Mouse (Mus musculus) hindbrain, embryonic 16.5 days (tissue): Measurements from ENCODE around the gene Celf2. TPM values are rescaled to one million over a fixed set of nuclear protein-coding genes. Genes with fewer than 3 reads are reported as not detected.

Experiments
- ATAC-seq: fragments of 200-750 bp; cut with Nextera tagmentation; 2 replicates; pipeline ENCODE4 v1.8.0; 2017; ENCODE audit warnings: moderate TSS enrichment, moderate library complexity
- H3K27ac ChIP-seq: fragments of 300-500 bp; sonication (generic); 2 replicates; pipeline ENCODE4 v1.5.1; 2014; ENCODE audit warnings: low read depth, mild to moderate bottlenecking, control low read depth, low read length, moderate library complexity
- H3K27me3 ChIP-seq: fragments of 300-500 bp; sonication (generic); replicated peaks from 2 replicates; pipeline ENCODE4 v1.6.1; 2014; ENCODE audit warnings: low read length; ENCODE audit not compliant: control insufficient read depth, insufficient read depth
- H3K36me3 ChIP-seq: fragments of 300-500 bp; sonication (generic); 2 replicates; pipeline ENCODE4 v1.6.1; 2014; ENCODE audit warnings: mild to moderate bottlenecking, low read length, moderate library complexity, mixed read lengths; ENCODE audit not compliant: control insufficient read depth, insufficient read depth
- H3K4me1 ChIP-seq: fragments of 300-500 bp; sonication (generic); 2 replicates; pipeline ENCODE4 v1.6.1; 2014; ENCODE audit warnings: low read depth, low read length; ENCODE audit not compliant: control insufficient read depth, insufficient read depth
- H3K4me2 ChIP-seq: fragments of 300-500 bp; sonication (generic); 2 replicates; pipeline ENCODE4 v1.6.1; 2014; ENCODE audit warnings: mild to moderate bottlenecking, low read length, control low read depth, moderate library complexity
- H3K4me3 ChIP-seq: fragments of 300-500 bp; sonication (generic); 2 replicates; pipeline ENCODE4 v1.5.1; 2014; ENCODE audit warnings: mild to moderate bottlenecking, low read length, control low read depth, moderate library complexity
- H3K9ac ChIP-seq: fragments of 300-500 bp; sonication (generic); 2 replicates; pipeline ENCODE4 v1.6.1; 2014; ENCODE audit warnings: low read depth, mild to moderate bottlenecking, control low read depth, low read length, moderate library complexity
- H3K9me3 ChIP-seq: fragments of 300-500 bp; sonication (generic); 2 replicates; pipeline ENCODE4 v1.6.1; 2014; ENCODE audit warnings: mild to moderate bottlenecking, low read length, moderate library complexity; ENCODE audit not compliant: control insufficient read depth
- WGBS: fragments of 180-500 bp; shearing (Covaris S2); extraction: QIAGEN DNeasy Blood & Tissue Kit; methylation state at CpG from one replicate; pipeline ENCODE4 v1.1.7; 2014; 5-methylcytosine and 5-hydroxymethylcytosine counted together
- polyA plus RNA-seq: library from polyadenylated mRNA; unstranded; fragments of >200 nt; fragmentation: Nextera tagmentation; extraction: Ambion mirVana; gene quantifications from 2 replicates; pipeline ENCODE4 v1.2.1, GENCODE M21; 2015

Gene Celf2
- polyA plus RNA-seq, 1 experiment from 2014 or later, result 130 TPM

DNA sequence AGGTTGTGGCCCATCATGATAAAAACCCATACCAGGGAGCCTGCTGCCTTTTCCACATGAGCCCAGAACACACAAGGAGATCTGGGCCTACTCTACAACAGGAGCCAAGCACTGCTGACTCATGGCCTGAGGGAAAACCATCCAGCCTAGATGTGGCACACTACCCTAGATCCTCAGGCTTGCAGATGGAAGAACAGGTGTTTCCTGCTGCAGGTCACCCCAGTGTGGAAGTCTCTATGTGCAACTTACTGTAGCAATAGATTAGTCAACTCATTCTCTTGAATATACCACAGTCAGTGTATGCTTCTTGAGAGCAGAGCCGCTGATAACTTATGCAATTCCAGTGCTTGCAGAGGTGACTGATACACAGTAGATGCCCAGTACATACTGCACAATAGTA is 612.5 kb downstream of the Celf2 start:
- no peak for ATAC-seq
- no peak overlapping the region for H3K9ac ChIP-seq
- 94% methylated on average over 1 of the region's 1 CpGs for WGBS
- H3K4me2 ChIP-seq, result no peak overlapping the region
- no peaks in the 10 kb centered on the region for H3K27me3 ChIP-seq
- no peaks in the 10 kb centered on the region for H3K9me3 ChIP-seq
- no peak overlapping the region for H3K4me3 ChIP-seq
- H3K36me3 ChIP-seq, result no peaks in the 10 kb centered on the region
- H3K4me1 ChIP-seq, result no peaks in the 10 kb centered on the region
- no peak overlapping the region for H3K27ac ChIP-seq

DNA sequence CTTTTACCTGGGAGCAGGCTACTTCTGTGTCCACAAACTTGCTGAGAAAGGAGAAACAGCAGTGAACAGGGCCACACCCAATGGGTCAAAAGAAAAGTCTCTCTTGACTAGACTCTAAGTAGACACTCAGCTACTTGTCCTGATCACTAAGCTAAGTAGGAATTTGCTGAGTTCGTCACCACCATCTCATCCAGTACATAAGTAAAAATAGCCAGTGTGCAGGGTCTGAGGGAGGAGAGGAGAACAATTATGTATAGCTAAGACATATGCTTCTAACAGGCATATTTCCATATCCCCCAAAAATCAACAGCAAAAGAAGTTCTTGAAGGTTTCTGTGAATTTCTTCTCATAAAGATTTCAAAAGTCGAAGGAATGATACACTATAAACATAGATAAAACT is 615.8 kb downstream of the Celf2 start:
- no peaks in the 10 kb centered on the region for H3K27me3 ChIP-seq
- H3K9me3 ChIP-seq, result no peaks in the 10 kb centered on the region
- no peak overlapping the region for H3K27ac ChIP-seq
- H3K4me3 ChIP-seq, result no peak overlapping the region
- no peak for ATAC-seq
- WGBS, result 94% methylated on average over 2 of the region's 2 CpGs
- H3K36me3 ChIP-seq, result no peaks in the 10 kb centered on the region
- H3K4me1 ChIP-seq, result no peaks in the 10 kb centered on the region
- no peak overlapping the region for H3K4me2 ChIP-seq
- no peak overlapping the region for H3K9ac ChIP-seq

DNA sequence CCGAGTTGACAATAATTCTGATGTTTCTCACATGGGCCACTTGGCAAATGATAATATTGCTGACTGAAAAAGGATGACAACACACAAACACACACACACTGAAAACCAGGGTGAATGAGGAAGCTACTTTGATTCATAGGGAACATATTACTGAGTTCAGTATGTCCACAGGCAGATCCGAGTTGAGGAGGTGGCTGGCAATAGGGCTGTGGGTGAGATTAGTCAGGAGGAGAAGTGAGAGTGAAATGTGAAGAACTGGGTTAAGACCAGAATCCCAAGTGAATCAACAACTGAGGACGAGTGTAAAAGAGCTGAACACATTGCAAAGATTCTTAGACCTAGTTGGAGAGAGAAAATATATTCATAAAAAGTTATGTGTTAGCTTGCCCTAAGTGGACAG is 616.3 kb downstream of the Celf2 start:
- no peak overlapping the region for H3K9ac ChIP-seq
- no peaks in the 10 kb centered on the region for H3K36me3 ChIP-seq
- 80% methylated on average over 3 of the region's 3 CpGs for WGBS
- H3K4me1 ChIP-seq, result no peaks in the 10 kb centered on the region
- no peak overlapping the region for H3K27ac ChIP-seq
- no peak overlapping the region for H3K4me2 ChIP-seq
- H3K4me3 ChIP-seq, result no peak overlapping the region
- no peaks in the 10 kb centered on the region for H3K9me3 ChIP-seq
- H3K27me3 ChIP-seq, result no peaks in the 10 kb centered on the region
- no peak for ATAC-seq

DNA sequence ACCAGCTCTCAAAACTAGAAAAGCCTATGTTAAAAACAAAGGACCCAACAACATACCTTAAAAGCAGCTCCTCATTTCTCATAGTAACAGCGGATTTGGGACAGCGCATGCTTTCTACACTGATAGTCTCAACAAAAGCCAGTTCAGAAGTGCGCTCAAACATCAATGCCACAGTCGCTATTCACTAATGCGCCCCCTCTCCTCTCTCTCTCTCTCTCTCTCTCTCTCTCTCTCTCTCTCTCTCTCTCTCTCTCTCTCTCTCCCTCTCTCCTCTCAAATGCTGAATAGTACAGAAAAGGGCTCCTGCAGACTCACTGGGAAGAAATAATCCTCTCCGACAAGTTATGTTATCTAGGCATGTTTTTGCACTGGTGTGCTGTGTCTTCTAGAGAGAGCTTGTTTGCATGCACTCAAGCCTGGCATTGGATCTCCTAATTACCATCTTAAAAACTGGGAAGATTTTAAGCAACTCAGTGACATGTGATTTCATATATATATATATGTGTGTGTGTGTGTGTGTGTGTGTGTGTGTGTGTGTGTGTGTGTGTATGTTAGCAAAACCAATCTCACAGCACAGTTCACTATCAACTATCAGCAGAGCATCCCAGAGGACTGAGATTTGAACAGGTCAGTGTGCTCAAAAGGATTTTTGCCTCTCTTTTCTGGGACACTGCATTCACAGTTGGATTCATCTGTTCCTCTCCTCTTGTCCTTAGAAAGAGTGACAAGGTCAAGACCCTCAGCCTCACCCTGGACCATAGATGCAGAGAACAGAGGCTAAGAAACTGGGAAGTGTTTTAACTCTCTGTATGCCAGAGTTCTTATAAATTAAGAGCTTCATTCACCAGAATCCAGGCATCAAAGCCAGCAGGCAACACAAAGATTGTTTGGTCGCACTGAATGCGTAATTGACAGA is 624.3 kb downstream of the Celf2 start:
- peak overlapping the region; percentile 59 for H3K4me3 ChIP-seq
- peak overlapping the region; percentile 86 for H3K27ac ChIP-seq
- peak; percentile 82 for ATAC-seq
- no peaks in the 10 kb centered on the region for H3K9me3 ChIP-seq
- H3K9ac ChIP-seq, result peak overlapping the region; percentile 70
- WGBS, result 14% methylated on average over 8 of the region's 8 CpGs
- peaks cover 4% of the 10 kb centered on the region for H3K4me1 ChIP-seq
- H3K36me3 ChIP-seq, result no peaks in the 10 kb centered on the region
- peak overlapping the region; percentile 40 for H3K4me2 ChIP-seq
- H3K27me3 ChIP-seq, result no peaks in the 10 kb centered on the region

DNA sequence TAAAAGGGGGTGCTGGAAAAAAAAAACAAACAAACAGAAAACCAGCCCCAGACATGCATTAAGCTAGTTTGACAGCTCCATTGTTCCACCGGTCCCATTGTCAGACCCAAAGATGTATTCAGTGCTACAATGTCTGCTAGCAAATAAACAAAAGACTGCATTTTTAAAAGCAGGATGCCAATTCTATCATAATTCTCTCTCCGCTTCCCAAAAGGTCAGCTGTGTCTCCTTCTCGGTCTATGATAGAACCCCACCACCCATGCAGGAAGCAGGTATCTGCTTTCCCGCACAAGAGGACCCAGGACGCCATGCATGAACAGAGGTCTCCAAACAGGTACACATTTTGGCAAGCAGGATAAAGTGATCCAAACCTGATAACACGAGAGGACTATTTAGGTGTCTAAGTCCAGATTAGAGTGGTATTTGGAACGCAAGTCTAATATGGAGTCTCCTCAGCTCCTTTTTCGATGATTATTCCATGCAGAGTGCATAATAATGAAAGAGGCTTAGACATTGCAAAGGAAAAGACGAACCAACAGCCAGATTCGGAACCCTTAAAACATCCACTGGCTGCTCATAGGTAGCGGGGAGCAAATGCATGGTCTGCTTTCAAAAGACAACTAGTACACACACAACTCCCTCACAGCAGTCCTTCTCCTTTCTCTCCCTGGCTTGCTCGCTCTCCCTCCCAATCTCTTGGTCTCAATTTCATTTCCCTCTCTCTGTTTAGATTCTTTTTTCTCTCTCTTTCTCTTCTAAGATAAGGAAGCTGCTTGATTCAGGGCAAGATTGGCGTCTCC is 625.2 kb downstream of the Celf2 start:
- Histone ChIP-seq H3K36me3 (no peaks in the 10 kb centered on the region), H3K27me3 (no peaks in the 10 kb centered on the region), H3K9me3 (no peaks in the 10 kb centered on the region), H3K4me3 (peak overlapping the region; percentile 59), H3K9ac (peak overlapping the region; percentile 70), H3K4me2 (peak overlapping the region; percentile 40), H3K4me1 (peaks cover 4% of the 10 kb centered on the region), H3K27ac (peak overlapping the region; percentile 86)
- WGBS, result 11% methylated on average over 13 of the region's 13 CpGs
- peak; percentile 73 for ATAC-seq

DNA sequence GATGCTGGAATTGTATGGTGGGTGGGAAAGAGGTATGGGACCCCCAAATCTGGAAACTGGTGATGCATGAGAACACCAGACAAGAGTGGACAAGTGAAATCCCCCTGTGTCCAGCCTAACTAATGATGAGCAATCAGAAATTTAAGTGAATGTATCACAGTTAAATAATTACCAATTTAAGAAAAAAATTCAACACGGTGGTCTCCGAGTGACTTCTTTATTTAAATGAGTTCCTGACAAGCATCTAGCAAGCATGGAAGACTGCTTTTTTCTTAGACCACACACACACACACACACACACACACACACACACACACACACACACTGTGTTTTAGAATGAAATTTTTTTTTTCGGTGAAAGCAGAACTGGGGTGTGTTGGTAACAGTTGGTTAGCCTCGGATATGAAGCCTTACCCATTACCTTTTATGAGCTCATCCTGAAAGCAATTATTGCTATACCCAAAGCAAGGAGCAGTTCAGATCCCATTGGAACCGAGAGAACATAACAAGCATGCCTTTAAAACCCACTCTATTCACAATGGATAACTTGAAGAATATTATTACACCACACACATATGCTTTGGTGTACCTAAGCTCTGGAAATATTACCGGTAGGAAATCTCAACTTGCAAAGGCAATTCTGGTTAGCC is 627.0 kb downstream of the Celf2 start:
- H3K9ac ChIP-seq, result peak overlapping the region; percentile 59
- 0 out of 2 replicates have a peak, but pooled peaks have one; percentile 26 for ATAC-seq
- peak overlapping the region; percentile 42 for H3K4me3 ChIP-seq
- H3K27me3 ChIP-seq, result no peaks in the 10 kb centered on the region
- H3K36me3 ChIP-seq, result no peaks in the 10 kb centered on the region
- 15% methylated on average over 6 of the region's 6 CpGs for WGBS
- peak overlapping the region; percentile 60 for H3K4me2 ChIP-seq
- H3K9me3 ChIP-seq, result no peaks in the 10 kb centered on the region
- peak overlapping the region; percentile 78 for H3K27ac ChIP-seq
- H3K4me1 ChIP-seq, result peaks cover 4% of the 10 kb centered on the region

DNA sequence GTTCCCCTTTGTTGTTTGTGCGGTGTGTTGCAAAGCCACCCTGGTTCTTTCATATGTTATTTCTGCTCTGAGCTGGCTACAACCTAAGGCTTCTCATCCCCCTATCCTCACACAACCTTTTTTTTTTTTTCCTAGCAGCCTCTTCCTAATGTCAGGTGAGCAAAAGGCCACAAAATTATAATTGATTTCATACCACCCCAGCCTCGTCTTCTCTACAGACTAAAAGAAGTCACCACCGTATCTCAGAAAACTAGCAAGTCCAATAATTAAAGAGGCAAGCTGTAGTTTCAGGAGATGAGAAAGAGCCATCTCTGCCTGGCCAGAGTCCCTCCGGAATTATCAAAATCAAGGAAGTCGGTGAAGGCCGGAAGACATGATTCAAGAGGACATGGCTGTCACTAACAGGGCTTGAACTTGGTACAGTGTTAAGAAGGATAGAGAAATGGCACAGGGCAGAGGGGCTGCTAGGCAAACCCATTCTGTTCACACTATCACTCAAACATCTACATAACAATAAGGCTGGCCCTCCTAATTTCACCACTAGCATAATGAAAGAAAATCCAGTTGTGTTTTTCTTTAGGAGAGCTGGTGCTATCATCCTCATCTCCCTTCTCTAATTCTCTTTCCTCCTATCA is 628.3 kb downstream of the Celf2 start:
- H3K4me2 ChIP-seq, result peak overlapping the region; percentile 60
- WGBS, result 44% methylated on average over 6 of the region's 6 CpGs
- peak overlapping the region; percentile 32 for H3K27ac ChIP-seq
- peak overlapping the region; percentile 42 for H3K4me3 ChIP-seq
- H3K9me3 ChIP-seq, result no peaks in the 10 kb centered on the region
- no peaks in the 10 kb centered on the region for H3K36me3 ChIP-seq
- H3K4me1 ChIP-seq, result peaks cover 12% of the 10 kb centered on the region
- H3K27me3 ChIP-seq, result no peaks in the 10 kb centered on the region
- peak overlapping the region; percentile 48; the same call in 1 of the 2 replicates for H3K9ac ChIP-seq
- no peak for ATAC-seq

DNA sequence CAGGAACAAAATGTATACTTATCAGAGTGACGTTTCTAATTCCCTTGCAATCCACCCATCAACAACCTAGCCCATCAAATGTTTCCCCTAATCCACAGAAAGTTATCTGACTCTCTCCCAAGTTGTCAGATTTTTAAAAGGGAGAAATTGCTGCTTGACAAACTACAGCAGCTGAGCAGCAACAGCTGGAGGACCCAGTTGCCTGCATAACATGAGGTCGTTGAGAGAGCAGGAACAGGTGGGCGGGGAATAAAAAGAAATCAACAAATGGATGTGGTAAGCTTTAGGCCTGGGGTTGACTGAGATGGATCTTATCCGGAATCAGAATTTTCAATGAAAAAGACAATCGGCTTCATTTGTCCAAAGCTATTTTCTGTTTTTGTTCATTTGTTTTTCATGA is 632.3 kb downstream of the Celf2 start:
- H3K4me1 ChIP-seq, result peaks cover 22% of the 10 kb centered on the region
- 64% methylated on average over 5 of the region's 5 CpGs for WGBS
- no peak overlapping the region for H3K9ac ChIP-seq
- no peaks in the 10 kb centered on the region for H3K36me3 ChIP-seq
- H3K9me3 ChIP-seq, result no peaks in the 10 kb centered on the region
- no peak overlapping the region for H3K4me2 ChIP-seq
- no peak for ATAC-seq
- no peaks in the 10 kb centered on the region for H3K27me3 ChIP-seq
- no peak overlapping the region for H3K4me3 ChIP-seq
- H3K27ac ChIP-seq, result peak overlapping the region; percentile 44; the same call in 1 of the 2 replicates
